Mouse (Mus musculus) liver, embryonic 14.5 days (tissue): ENCODE results near the gene Scp2. TPM values are rescaled to one million over a fixed set of nuclear protein-coding genes. Genes with fewer than 3 reads are reported as not detected.

Source experiments
- ATAC-seq: fragments of 200-750 bp; cut with Nextera tagmentation; 2 replicates; pipeline ENCODE4 v1.8.0; 2017; ENCODE audit warnings: moderate number of reproducible peaks, mild to moderate bottlenecking, moderate library complexity; ENCODE audit not compliant: insufficient read depth
- DNase-seq, 3 experiments: peaks; one replicate each; pipeline ENCODE4 v3.0.0-alpha.2; 2012 to 2013; ENCODE audit warnings: low read depth in 3 of 3, low spot score in 3 of 3
- H3K27ac ChIP-seq: fragments of 300-500 bp; sonication (generic); 2 replicates; pipeline ENCODE4 v1.5.1; 2014; ENCODE audit warnings: moderate library complexity, mild to moderate bottlenecking, control low read depth, inconsistent platforms
- H3K27me3 ChIP-seq: fragments of 300-500 bp; sonication (generic); 2 replicates; pipeline ENCODE4 v1.6.1; 2014; ENCODE audit warnings: mild to moderate bottlenecking, low read length, moderate library complexity; ENCODE audit not compliant: control insufficient read depth, insufficient read depth
- H3K36me3 ChIP-seq: fragments of 300-500 bp; sonication (generic); replicated peaks from 2 replicates; pipeline ENCODE4 v1.6.1; 2014; ENCODE audit warnings: low read depth; ENCODE audit not compliant: control insufficient read depth, insufficient read depth
- H3K4me1 ChIP-seq, 2 experiments: fragments of 200-500 bp in 1 of 2; fragments of 300-500 bp in 1 of 2; sonication (generic) in 1 of 2; replicated peaks; 2 replicates each; pipeline ENCODE4 v1.6.1; 2012 to 2014; ENCODE audit warnings: antibody characterized with exemption in 1 of 2, inconsistent platforms in 1 of 2, low read length in 1 of 2; ENCODE audit not compliant: control insufficient read depth in 2 of 2, insufficient read depth in 2 of 2
- H3K4me2 ChIP-seq: fragments of 300-500 bp; sonication (generic); 2 replicates; pipeline ENCODE4 v1.6.1; 2014; ENCODE audit warnings: low read depth, mild to moderate bottlenecking, control low read depth, moderate library complexity
- H3K4me3 ChIP-seq, 2 experiments: fragments of 200-500 bp in 1 of 2; fragments of 300-500 bp in 1 of 2; sonication (generic) in 1 of 2; 2 replicates each; pipeline ENCODE4 v1.5.1; 2012 to 2014; ENCODE audit warnings: low read depth in 2 of 2, low read length in 2 of 2, mild to moderate bottlenecking in 2 of 2, control low read depth in 1 of 2, inconsistent platforms in 1 of 2, moderate library complexity in 1 of 2; ENCODE audit not compliant: insufficient read depth in 1 of 2
- H3K9ac ChIP-seq: fragments of 300-500 bp; sonication (generic); replicated peaks from 2 replicates; pipeline ENCODE4 v1.6.1; 2014; ENCODE audit warnings: mild to moderate bottlenecking, control low read depth, moderate library complexity
- H3K9me3 ChIP-seq: fragments of 300-500 bp; sonication (generic); 2 replicates; pipeline ENCODE4 v1.6.1; 2016; ENCODE audit warnings: low read length, mixed read lengths; ENCODE audit not compliant: control insufficient read depth
- CTCF ChIP-seq: IDR thresholded peaks from 2 replicates; pipeline ENCODE4 v1.5.1; 2016; ENCODE audit warnings: antibody characterized with exemption, low read depth, control low read depth
- EP300 ChIP-seq: IDR thresholded peaks from 2 replicates; pipeline ENCODE4 v1.6.1; 2016; ENCODE audit warnings: antibody characterized with exemption, low read depth
- WGBS: fragments of 180-500 bp; shearing (Covaris S2); extraction: QIAGEN DNeasy Blood & Tissue Kit; methylation state at CpG from one replicate; pipeline ENCODE4 v1.1.7; 2014; ENCODE audit not compliant: insufficient replicate concordance; 5-methylcytosine and 5-hydroxymethylcytosine counted together
- polyA plus RNA-seq, 2 experiments: library from polyadenylated mRNA; depleted of rRNA in 1 of 2; stranded (reverse) in 1 of 2; unstranded in 1 of 2; fragments of >200 nt; fragmentation: Nextera tagmentation in 1 of 2; extraction: Ambion mirVana in 1 of 2; gene quantifications; 2 replicates each; pipeline versions ENCODE4 v1.2.1 to v1.2.3; 2012 to 2014

Scp2 gene
- polyA plus RNA-seq, 2 experiments: 195 to 311 TPM

DNA sequence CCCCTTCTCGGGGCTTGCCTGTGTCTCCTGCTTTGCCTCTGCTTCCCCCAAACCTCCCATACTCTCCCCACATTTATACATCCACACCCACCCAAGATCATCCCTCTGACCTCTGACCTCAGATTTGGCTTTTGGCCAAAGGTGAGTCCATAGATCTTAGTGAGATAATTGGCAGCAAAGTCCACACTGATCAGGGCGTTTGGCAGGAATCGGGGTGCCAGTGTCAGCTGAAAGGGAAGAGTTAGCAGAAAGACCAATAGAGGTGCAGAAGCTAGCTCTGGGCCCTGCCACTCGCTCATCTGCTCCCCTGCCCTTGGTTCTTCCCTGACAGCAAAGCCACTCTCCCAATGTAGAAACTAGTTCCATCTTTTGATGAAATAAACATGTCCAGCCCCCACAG, 121.6 kb downstream of the Scp2 start:
- TF ChIP-seq CTCF (no peak), EP300 (no peak)
- peaks cover 10 to 17% of the 10 kb centered on the region in 2 experiments for H3K4me1 ChIP-seq
- ATAC-seq (no peak), DNase-seq (no peak)
- H3K27me3 ChIP-seq: no peaks in the 10 kb centered on the region
- WGBS: 58% methylated on average over 4 of the region's 4 CpGs
- no peak overlapping the region for H3K27ac ChIP-seq
- no peak overlapping the region for H3K9ac ChIP-seq
- no peaks in the 10 kb centered on the region for H3K9me3 ChIP-seq
- no peak overlapping the region for H3K4me2 ChIP-seq
- H3K4me3 ChIP-seq: no peak overlapping the region
- no peaks in the 10 kb centered on the region for H3K36me3 ChIP-seq

DNA sequence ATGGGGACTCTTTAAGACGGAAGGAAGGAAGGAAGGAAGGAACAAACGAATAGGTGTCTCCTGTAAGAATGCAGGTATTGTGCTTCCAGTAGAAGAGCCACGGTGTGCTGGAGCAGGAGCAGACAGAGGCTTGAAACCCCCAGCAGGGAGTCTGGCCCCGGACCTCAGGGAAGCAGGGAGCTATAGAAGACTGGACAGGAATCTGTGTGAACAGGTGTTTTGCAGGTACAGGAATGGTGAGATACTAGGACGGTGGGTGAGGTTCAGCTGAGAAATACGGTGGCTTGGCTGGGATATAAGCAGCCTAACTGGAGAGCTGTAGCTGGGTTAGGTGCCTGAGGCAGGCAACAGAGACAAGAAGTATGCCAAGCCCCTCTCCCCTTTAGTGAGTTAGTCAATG, 124.6 kb downstream of the Scp2 start:
- no peak overlapping the region for H3K4me3 ChIP-seq
- no peak for DNase-seq
- peaks cover 0 to 2% of the 10 kb centered on the region in 2 experiments; a peak in 1 of 4 replicates for H3K4me1 ChIP-seq
- no peak overlapping the region for H3K4me2 ChIP-seq
- H3K9me3 ChIP-seq: no peaks in the 10 kb centered on the region
- no peak overlapping the region for H3K9ac ChIP-seq
- 64% methylated on average over 6 of the region's 6 CpGs for WGBS
- no peaks in the 10 kb centered on the region for H3K36me3 ChIP-seq
- no peaks in the 10 kb centered on the region for H3K27me3 ChIP-seq
- TF ChIP-seq CTCF: no peak
- TF ChIP-seq EP300: no peak
- no peak for ATAC-seq
- no peak overlapping the region for H3K27ac ChIP-seq

DNA sequence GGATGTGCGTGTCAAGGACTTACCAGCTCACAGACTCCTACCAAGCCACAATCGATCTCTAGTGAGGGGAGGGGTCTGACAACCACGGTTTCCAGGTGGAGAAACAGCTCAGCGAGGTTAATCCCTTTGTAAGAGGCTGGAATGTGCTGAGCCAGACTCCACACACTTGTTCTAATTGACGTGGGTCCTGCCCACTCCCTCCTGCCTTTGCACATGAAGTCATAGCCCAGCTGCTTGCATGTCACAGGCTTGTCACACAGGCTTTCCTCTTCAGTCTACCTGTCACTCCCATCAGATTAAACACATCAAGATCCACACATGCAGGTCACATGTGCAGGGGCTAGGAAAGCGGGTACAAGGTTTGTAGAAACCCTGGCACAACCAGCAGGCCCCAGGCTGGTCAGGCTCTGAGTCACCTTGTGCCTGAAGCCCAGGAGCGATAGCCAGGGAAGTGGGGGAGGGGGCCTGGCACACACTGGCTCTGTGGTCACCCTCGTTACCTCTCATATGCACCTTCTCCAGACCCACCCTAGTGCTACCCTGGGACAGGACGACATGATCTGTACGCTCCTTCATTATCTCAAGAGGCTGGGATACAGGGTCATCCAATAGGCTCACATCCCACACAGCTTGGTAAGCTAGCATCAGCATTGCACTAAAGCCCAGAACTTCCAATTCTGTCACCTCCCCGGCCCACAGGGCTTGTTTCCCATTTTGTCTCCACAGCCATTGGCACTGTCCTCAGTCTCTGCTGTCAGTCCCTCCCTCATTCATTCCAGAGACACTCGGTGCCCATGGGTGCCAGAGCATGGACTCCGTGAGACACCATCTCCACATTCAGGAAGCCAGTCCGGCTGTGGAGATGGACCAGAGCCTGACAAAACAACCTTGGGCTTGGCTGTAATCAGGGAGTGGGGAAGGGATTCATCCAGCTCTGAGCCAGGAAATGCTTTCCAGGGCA, 125.6 kb downstream of the Scp2 start:
- no peak overlapping the region for H3K27ac ChIP-seq
- TF ChIP-seq EP300 (no peak), CTCF (no peak)
- no peak for ATAC-seq
- 42% methylated on average over 13 of the region's 14 CpGs for WGBS
- no peaks in the 10 kb centered on the region for H3K9me3 ChIP-seq
- H3K9ac ChIP-seq: no peak overlapping the region
- no peak overlapping the region for H3K4me2 ChIP-seq
- no peaks in the 10 kb centered on the region for H3K36me3 ChIP-seq
- no peaks in the 10 kb centered on the region for H3K4me1 ChIP-seq
- H3K4me3 ChIP-seq: no peak overlapping the region
- no peak for DNase-seq
- H3K27me3 ChIP-seq: no peaks in the 10 kb centered on the region

DNA sequence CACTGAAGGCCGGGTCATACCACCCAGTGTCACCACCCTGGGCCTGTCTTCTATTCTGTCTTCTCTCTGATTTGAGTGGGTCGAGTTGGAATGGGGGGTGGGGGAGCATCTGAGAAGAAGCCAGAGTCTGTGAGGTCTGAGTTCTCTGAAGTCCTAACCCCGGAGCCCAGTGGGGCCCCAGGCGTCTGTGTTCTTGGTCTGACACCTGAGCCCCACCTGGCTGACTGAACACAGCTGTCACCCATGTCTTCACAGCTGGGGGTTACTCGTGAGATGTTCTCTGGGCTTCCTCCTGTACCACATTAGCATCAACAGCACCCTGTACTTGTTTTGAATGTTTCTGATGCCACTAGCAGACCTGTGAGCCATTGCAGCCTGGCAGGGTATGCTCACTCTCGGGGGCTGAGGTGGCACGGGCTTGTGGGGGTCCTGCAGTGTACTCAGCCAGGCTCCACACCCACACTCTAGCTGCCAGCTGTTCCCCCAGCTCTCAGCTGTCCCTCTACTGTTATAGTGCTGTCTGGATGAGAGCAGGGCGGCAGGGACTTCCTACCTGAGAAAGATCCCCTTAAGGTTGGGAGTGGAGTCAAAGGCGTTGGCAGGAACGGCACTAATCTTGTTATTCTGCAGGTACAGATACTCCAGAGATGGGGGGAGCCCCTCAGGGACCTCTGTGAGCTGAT, 126.4 kb downstream of the Scp2 start:
- WGBS: 46% methylated on average over 10 of the region's 10 CpGs
- H3K9me3 ChIP-seq: no peaks in the 10 kb centered on the region
- H3K36me3 ChIP-seq: no peaks in the 10 kb centered on the region
- no peak overlapping the region for H3K4me2 ChIP-seq
- TF ChIP-seq CTCF (no peak), EP300 (no peak)
- ATAC-seq (no peak), DNase-seq (no peak)
- H3K4me3 ChIP-seq: no peak overlapping the region
- H3K9ac ChIP-seq: no peak overlapping the region
- H3K27me3 ChIP-seq: no peaks in the 10 kb centered on the region
- no peaks in the 10 kb centered on the region for H3K4me1 ChIP-seq
- H3K27ac ChIP-seq: no peak overlapping the region

DNA sequence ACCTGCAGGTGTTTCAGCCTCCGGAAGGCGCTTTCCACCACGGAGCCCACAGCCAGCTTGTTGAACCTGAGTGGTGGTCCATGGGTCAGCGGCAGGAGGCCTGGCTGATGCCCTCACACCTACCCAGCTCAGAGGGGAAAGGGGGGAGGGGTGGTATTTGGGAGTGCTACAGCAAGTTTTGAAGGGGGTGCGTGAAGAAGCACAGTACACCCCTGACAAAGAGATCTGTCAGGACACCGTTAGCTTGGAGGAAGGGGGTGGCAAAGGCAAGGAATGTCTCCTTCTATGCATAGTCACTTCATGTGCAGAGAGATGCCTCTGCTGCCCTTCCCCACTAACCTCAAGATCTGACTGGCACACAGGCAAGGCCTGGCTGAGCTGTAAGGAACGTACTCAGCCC, 127.0 kb downstream of the Scp2 start:
- ATAC-seq: no peak
- H3K9me3 ChIP-seq: no peaks in the 10 kb centered on the region

More for the DNA sequence above, 127.0 kb downstream of the Scp2 start:
- 61% methylated on average over 7 of the region's 7 CpGs for WGBS
- Histone ChIP-seq H3K27ac (no peak overlapping the region), H3K4me1 (no peaks in the 10 kb centered on the region), H3K4me2 (no peak overlapping the region), H3K36me3 (no peaks in the 10 kb centered on the region), H3K4me3 (no peak overlapping the region), H3K9ac (no peak overlapping the region), H3K27me3 (no peaks in the 10 kb centered on the region)
- TF ChIP-seq CTCF (no peak), EP300 (no peak)
- no peak for DNase-seq
